Mouse (Mus musculus) intestine, embryonic 14.5 days (tissue): ENCODE data around the gene Art4. TPM values are rescaled to one million over a fixed set of nuclear protein-coding genes. Genes with fewer than 3 reads are reported as not detected.

Experiments
- ATAC-seq: fragments of 200-750 bp; cut with Nextera tagmentation; replicated peaks from 2 replicates; pipeline ENCODE4 v1.8.0; 2017; ENCODE audit warnings: low read depth, moderate number of reproducible peaks, moderate TSS enrichment, moderate library complexity; ENCODE audit not compliant: low FRiP score, low TSS enrichment
- DNase-seq: peaks from one replicate; pipeline ENCODE4 v3.0.0-alpha.2; 2018; ENCODE audit warnings: low spot score
- H3K27ac ChIP-seq: fragments of 300-500 bp; sonication (generic); 2 replicates; pipeline ENCODE4 v1.5.1; 2014; ENCODE audit warnings: low read depth, mild to moderate bottlenecking, control low read depth
- H3K27me3 ChIP-seq: fragments of 300-500 bp; sonication (generic); replicated peaks from 2 replicates; pipeline ENCODE4 v1.6.1; 2014; ENCODE audit warnings: low read length, control low read depth; ENCODE audit not compliant: control insufficient read depth, insufficient read depth
- H3K36me3 ChIP-seq: fragments of 300-500 bp; sonication (generic); 2 replicates; pipeline ENCODE4 v1.6.1; 2014; ENCODE audit warnings: low read length, control low read depth; ENCODE audit not compliant: control insufficient read depth, insufficient read depth
- H3K4me1 ChIP-seq: fragments of 300-500 bp; sonication (generic); replicated peaks from 2 replicates; pipeline ENCODE4 v1.6.1; 2014; ENCODE audit warnings: low read length, control low read depth, mixed read lengths; ENCODE audit not compliant: control insufficient read depth, insufficient read depth
- H3K4me2 ChIP-seq: fragments of 300-500 bp; sonication (generic); 2 replicates; pipeline ENCODE4 v1.6.1; 2014; ENCODE audit warnings: low read length
- H3K4me3 ChIP-seq: fragments of 300-500 bp; sonication (generic); 2 replicates; pipeline ENCODE4 v1.5.1; 2014; ENCODE audit warnings: low read depth, low read length, control low read depth, mixed read lengths
- H3K9ac ChIP-seq: fragments of 300-500 bp; sonication (generic); 2 replicates; pipeline ENCODE4 v1.6.1; 2014; ENCODE audit warnings: mild to moderate bottlenecking, low read length
- H3K9me3 ChIP-seq: fragments of 300-500 bp; sonication (generic); 2 replicates; pipeline ENCODE4 v1.6.1; 2016; ENCODE audit warnings: low read length, control low read depth; ENCODE audit not compliant: control insufficient read depth
- WGBS: fragments of 180-500 bp; shearing (Covaris S2); extraction: QIAGEN DNeasy Blood & Tissue Kit; methylation state at CpG from one replicate; pipeline ENCODE4 v1.1.7; 2014; 5-methylcytosine and 5-hydroxymethylcytosine counted together
- polyA plus RNA-seq: library from polyadenylated mRNA; unstranded; fragments of >200 nt; fragmentation: Nextera tagmentation; extraction: Ambion mirVana; gene quantifications from 2 replicates; pipeline ENCODE4 v1.2.1, GENCODE M21; 2014

Art4 gene
- polyA plus RNA-seq, 1 experiment from 2014 or later: 2.0 TPM

GRCm38 (mm10) chr6:136847790-136848189, 9.7 kb downstream of the Art4 start:
- H3K9me3 ChIP-seq: no peaks in the 10 kb centered on the region
- no peaks in the 10 kb centered on the region for H3K36me3 ChIP-seq
- H3K4me2 ChIP-seq: no peak overlapping the region
- no peak overlapping the region for H3K9ac ChIP-seq
- H3K4me1 ChIP-seq: 0 out of 2 replicates have a peak, but pooled peaks cover 4% of the 10 kb centered on the region
- no peak overlapping the region for H3K4me3 ChIP-seq
- H3K27me3 ChIP-seq: no peaks in the 10 kb centered on the region
- ATAC-seq (peak; percentile 32; the same call in 1 of the 2 replicates), DNase-seq (no peak)
- 8% methylated on average over 2 of the region's 2 CpGs for WGBS
- H3K27ac ChIP-seq: no peak overlapping the region

GRCm38 (mm10) chr6:136847267-136847666, 10.3 kb downstream of the Art4 start:
- H3K9me3 ChIP-seq: no peaks in the 10 kb centered on the region
- no peaks in the 10 kb centered on the region for H3K4me1 ChIP-seq
- WGBS: 92% methylated on average over 3 of the region's 3 CpGs
- H3K27ac ChIP-seq: no peak overlapping the region
- ATAC-seq: no peak
- no peak for DNase-seq
- no peak overlapping the region for H3K4me3 ChIP-seq
- no peak overlapping the region for H3K9ac ChIP-seq
- H3K36me3 ChIP-seq: no peaks in the 10 kb centered on the region
- H3K27me3 ChIP-seq: no peaks in the 10 kb centered on the region
- H3K4me2 ChIP-seq: no peak overlapping the region

GRCm38 (mm10) chr6:136845706-136846480, 11.6 kb downstream of the Art4 start:
- 71% methylated on average over 5 of the region's 5 CpGs for WGBS
- Histone ChIP-seq H3K27me3 (no peaks in the 10 kb centered on the region), H3K4me3 (no peak overlapping the region), H3K4me2 (no peak overlapping the region), H3K4me1 (no peaks in the 10 kb centered on the region), H3K36me3 (no peaks in the 10 kb centered on the region), H3K27ac (no peak overlapping the region), H3K9me3 (no peaks in the 10 kb centered on the region), H3K9ac (no peak overlapping the region)
- no peak for DNase-seq
- ATAC-seq: no peak

GRCm38 (mm10) chr6:136844903-136845302, 12.6 kb downstream of the Art4 start:
- Histone ChIP-seq H3K27me3 (no peaks in the 10 kb centered on the region), H3K4me3 (no peak overlapping the region), H3K36me3 (no peaks in the 10 kb centered on the region), H3K27ac (no peak overlapping the region), H3K4me1 (no peaks in the 10 kb centered on the region), H3K9ac (no peak overlapping the region), H3K4me2 (no peak overlapping the region), H3K9me3 (no peaks in the 10 kb centered on the region)
- WGBS: 67% methylated on average over 2 of the region's 2 CpGs
- ATAC-seq (no peak), DNase-seq (no peak)

- ATAC-seq (no peak), DNase-seq (no peak)
- Histone ChIP-seq H3K9ac (no peak overlapping the region), H3K27ac (no peak overlapping the region), H3K9me3 (no peaks in the 10 kb centered on the region), H3K36me3 (no peaks in the 10 kb centered on the region), H3K4me2 (no peak overlapping the region), H3K4me1 (no peaks in the 10 kb centered on the region), H3K4me3 (no peak overlapping the region), H3K27me3 (no peaks in the 10 kb centered on the region)
- WGBS: 82% methylated on average over 3 of the region's 3 CpGs
Measured at GRCm38 (mm10) chr6:136837323-136837722, 20.2 kb downstream of the Art4 start.

- no peak within 1 kb of the TSS for H3K27ac ChIP-seq
- H3K36me3 ChIP-seq: no peaks in the 10 kb centered on the region
- peak within 1 kb of the TSS; percentile 11; the same call in 1 of the 2 replicates for H3K4me2 ChIP-seq
- no peaks in the 10 kb centered on the region for H3K27me3 ChIP-seq
- ATAC-seq: no peak
- no peak within 1 kb of the TSS for H3K9ac ChIP-seq
- WGBS: 37% methylated on average over 4 of the region's 4 CpGs
- DNase-seq: no peak
- H3K9me3 ChIP-seq: no peaks in the 10 kb centered on the region
- no peaks in the 10 kb centered on the region for H3K4me1 ChIP-seq
- peak within 1 kb of the TSS; percentile 1; the same call in 1 of the 2 replicates for H3K4me3 ChIP-seq
Measured at GRCm38 (mm10) chr6:136835352-136835751, 22.2 kb downstream of the Art4 start, which contains the start of gene Smco3. TSS of gene Smco3 (minus strand) at chr6:136835452.

GRCm38 (mm10) chr6:136831712-136832111, 25.8 kb downstream of the Art4 start:
- Histone ChIP-seq H3K4me1 (peaks cover 4% of the 10 kb centered on the region; the same call in 1 of the 2 replicates), H3K36me3 (no peaks in the 10 kb centered on the region), H3K27me3 (no peaks in the 10 kb centered on the region), H3K9ac (no peak overlapping the region), H3K4me3 (no peak overlapping the region), H3K27ac (no peak overlapping the region), H3K9me3 (no peaks in the 10 kb centered on the region), H3K4me2 (no peak overlapping the region)
- DNase-seq (no peak), ATAC-seq (no peak)
- 63% methylated on average over 5 of the region's 5 CpGs for WGBS

- Histone ChIP-seq H3K36me3 (peaks cover 22% of the 10 kb centered on the region), H3K4me1 (peaks cover 7% of the 10 kb centered on the region; the same call in 1 of the 2 replicates), H3K27me3 (no peaks in the 10 kb centered on the region), H3K9me3 (no peaks in the 10 kb centered on the region), H3K27ac (peak overlapping the region; percentile 71), H3K4me2 (peak overlapping the region; percentile 64), H3K9ac (peak overlapping the region; percentile 49), H3K4me3 (peak overlapping the region; percentile 96)
- 34% methylated on average over 4 of the region's 4 CpGs for WGBS
- 0 out of 2 replicates have a peak, but pooled peaks have one; percentile 1 for ATAC-seq
- no peak for DNase-seq
Measured at GRCm38 (mm10) chr6:136828681-136829080, 28.9 kb downstream of the Art4 start.
